Mouse (Mus musculus) lung, embryonic 16.5 days (tissue): ENCODE results near the gene Usp53. TPM values are rescaled to one million over a fixed set of nuclear protein-coding genes. Genes with fewer than 3 reads are reported as not detected.

ENCODE experiments used
- ATAC-seq: fragments of 200-750 bp; cut with Nextera tagmentation; 2 replicates; pipeline ENCODE4 v1.8.0; 2017; ENCODE audit warnings: low read depth, mild to moderate bottlenecking, moderate library complexity
- H3K27ac ChIP-seq: fragments of 300-500 bp; sonication (generic); 2 replicates; pipeline ENCODE4 v1.5.1; 2014; ENCODE audit warnings: mild to moderate bottlenecking, control low read depth, low read length
- H3K27me3 ChIP-seq: fragments of 300-500 bp; sonication (generic); 2 replicates; pipeline ENCODE4 v1.6.1; 2014; ENCODE audit warnings: low read depth, low read length, mixed read lengths; ENCODE audit not compliant: control insufficient read depth, insufficient read depth
- H3K36me3 ChIP-seq: fragments of 300-500 bp; sonication (generic); 2 replicates; pipeline ENCODE4 v1.6.1; 2014; ENCODE audit warnings: low read length; ENCODE audit not compliant: control insufficient read depth, insufficient read depth
- H3K4me1 ChIP-seq: fragments of 300-500 bp; sonication (generic); replicated peaks from 2 replicates; pipeline ENCODE4 v1.6.1; 2014; ENCODE audit warnings: low read length, mixed read lengths; ENCODE audit not compliant: control insufficient read depth, insufficient read depth
- H3K4me2 ChIP-seq: fragments of 300-500 bp; sonication (generic); 2 replicates; pipeline ENCODE4 v1.6.1; 2014; ENCODE audit warnings: low read depth, low read length, control low read depth
- H3K4me3 ChIP-seq: fragments of 300-500 bp; sonication (generic); 2 replicates; pipeline ENCODE4 v1.5.1; 2014; ENCODE audit warnings: mild to moderate bottlenecking, low read length, control low read depth
- H3K9ac ChIP-seq: fragments of 300-500 bp; sonication (generic); 2 replicates; pipeline ENCODE4 v1.6.1; 2014; ENCODE audit warnings: low read length, control low read depth
- H3K9me3 ChIP-seq: fragments of 300-500 bp; sonication (generic); 2 replicates; pipeline ENCODE4 v1.6.1; 2016; ENCODE audit warnings: low read length; ENCODE audit not compliant: control insufficient read depth
- WGBS: fragments of 180-500 bp; shearing (Covaris S2); extraction: QIAGEN DNeasy Blood & Tissue Kit; methylation state at CpG from one replicate; pipeline ENCODE4 v1.1.7; 2014; 5-methylcytosine and 5-hydroxymethylcytosine counted together
- polyA plus RNA-seq: library from polyadenylated mRNA; unstranded; fragments of >200 nt; fragmentation: Nextera tagmentation; extraction: Ambion mirVana; gene quantifications from 2 replicates; pipeline ENCODE4 v1.2.1, GENCODE M21; 2015

Gene Usp53
- polyA plus RNA-seq, result 6.2 and 7.0 TPM in 2 replicates

DNA sequence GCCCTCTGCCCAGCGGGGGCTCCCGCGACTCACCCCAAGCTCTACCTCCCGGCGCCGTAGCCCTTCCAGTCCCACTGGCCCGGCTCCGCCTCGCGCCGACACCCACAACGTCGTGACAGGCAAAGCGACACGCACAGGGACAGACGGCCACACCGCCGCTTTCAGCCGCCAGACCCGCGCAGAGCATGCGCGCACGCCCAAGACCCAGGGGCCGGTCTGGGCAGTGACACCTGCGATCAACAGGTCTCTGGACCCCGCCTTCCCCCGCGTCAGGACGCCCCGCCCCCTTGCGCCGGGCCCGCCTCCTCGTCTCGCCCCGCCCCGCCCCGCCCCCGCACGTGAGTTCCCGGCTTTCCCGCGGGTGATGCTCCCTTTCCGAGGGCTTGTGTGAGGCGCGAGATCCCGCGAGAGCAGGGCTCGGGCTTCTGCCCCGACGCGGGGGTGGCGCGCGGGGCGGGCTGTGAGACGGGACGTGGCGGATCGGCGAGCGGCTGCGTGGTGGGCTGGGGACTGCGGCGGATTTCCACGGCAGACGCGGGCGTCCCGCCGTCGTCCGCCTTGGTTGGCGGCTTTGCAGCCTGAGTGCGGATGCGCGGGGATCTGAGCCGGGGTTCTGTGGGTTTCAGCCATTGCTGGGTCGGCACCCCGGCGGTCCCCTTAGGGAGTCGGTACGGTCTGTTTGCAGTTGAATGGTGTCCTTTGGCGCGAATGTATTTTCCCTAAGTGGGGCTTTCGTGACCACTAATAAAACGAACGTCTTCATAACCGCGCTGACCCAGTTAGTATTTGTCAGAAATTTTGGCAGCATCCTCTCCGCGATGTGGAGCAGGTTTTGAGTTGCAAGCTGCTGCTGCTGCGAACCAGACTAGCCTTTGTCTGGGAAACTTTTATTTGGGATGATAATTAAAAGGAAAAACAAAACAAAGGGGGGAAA lies at the start of gene Usp53:
Gene Usp53, minus strand, starts transcription at position 262 of the 934 bp plus-strand sequence.
- WGBS, result 0% methylated on average over 63 of the region's 94 CpGs
- H3K27ac ChIP-seq, result peak within 1 kb of the TSS; percentile 96
- H3K4me3 ChIP-seq, result peak within 1 kb of the TSS; percentile 94
- H3K9me3 ChIP-seq, result no peaks in the 10 kb centered on the region
- ATAC-seq, result peak; percentile 96
- no peaks in the 10 kb centered on the region for H3K27me3 ChIP-seq
- H3K4me2 ChIP-seq, result peak within 1 kb of the TSS; percentile 72
- H3K36me3 ChIP-seq, result no peaks in the 10 kb centered on the region
- peak within 1 kb of the TSS; percentile 94 for H3K9ac ChIP-seq
- H3K4me1 ChIP-seq, result peaks cover 14% of the 10 kb centered on the region

- Histone ChIP-seq H3K9ac (no peak overlapping the region), H3K27me3 (no peaks in the 10 kb centered on the region), H3K9me3 (no peaks in the 10 kb centered on the region), H3K27ac (no peak overlapping the region), H3K4me2 (no peak overlapping the region), H3K4me1 (no peaks in the 10 kb centered on the region), H3K36me3 (no peaks in the 10 kb centered on the region), H3K4me3 (no peak overlapping the region)
- ATAC-seq, result no peak
- 74% methylated on average over 8 of the region's 8 CpGs for WGBS
These were observed 49.5 kb upstream of the Usp53 start for GRCm38 (mm10) chr3:123033804-123034203.

- Histone ChIP-seq H3K9me3 (no peaks in the 10 kb centered on the region), H3K4me1 (no peaks in the 10 kb centered on the region), H3K36me3 (no peaks in the 10 kb centered on the region), H3K27me3 (no peaks in the 10 kb centered on the region), H3K4me2 (no peak overlapping the region), H3K9ac (no peak overlapping the region), H3K27ac (no peak overlapping the region), H3K4me3 (no peak overlapping the region)
- no peak for ATAC-seq
- WGBS, result 50% methylated on average over 3 of the region's 3 CpGs
These were observed 41.3 kb upstream of the Usp53 start for GRCm38 (mm10) chr3:123025634-123026033.

GRCm38 (mm10) chr3:123024496-123025234 lies 40.4 kb upstream of the Usp53 start:
- no peaks in the 10 kb centered on the region for H3K4me1 ChIP-seq
- H3K9ac ChIP-seq, result no peak overlapping the region
- WGBS, result 75% methylated on average over 9 of the region's 9 CpGs
- H3K27ac ChIP-seq, result no peak overlapping the region
- no peak for ATAC-seq
- no peak overlapping the region for H3K4me2 ChIP-seq
- H3K36me3 ChIP-seq, result no peaks in the 10 kb centered on the region
- no peak overlapping the region for H3K4me3 ChIP-seq
- no peaks in the 10 kb centered on the region for H3K27me3 ChIP-seq
- no peaks in the 10 kb centered on the region for H3K9me3 ChIP-seq

GRCm38 (mm10) chr3:123018792-123019191 lies 34.5 kb upstream of the Usp53 start:
- no peaks in the 10 kb centered on the region for H3K27me3 ChIP-seq
- no peak overlapping the region for H3K27ac ChIP-seq
- H3K36me3 ChIP-seq, result no peaks in the 10 kb centered on the region
- no peak overlapping the region for H3K4me3 ChIP-seq
- H3K4me2 ChIP-seq, result no peak overlapping the region
- H3K4me1 ChIP-seq, result no peaks in the 10 kb centered on the region
- no peaks in the 10 kb centered on the region for H3K9me3 ChIP-seq
- no peak overlapping the region for H3K9ac ChIP-seq
- WGBS, result 76% methylated on average over 2 of the region's 2 CpGs
- no peak for ATAC-seq

- 91% methylated on average over 14 of the region's 14 CpGs for WGBS
- Histone ChIP-seq H3K4me3 (no peak overlapping the region), H3K27me3 (no peaks in the 10 kb centered on the region), H3K27ac (no peak overlapping the region), H3K9me3 (no peaks in the 10 kb centered on the region), H3K9ac (no peak overlapping the region), H3K36me3 (no peaks in the 10 kb centered on the region), H3K4me2 (no peak overlapping the region), H3K4me1 (no peaks in the 10 kb centered on the region)
- ATAC-seq, result no peak
These were observed 29.2 kb upstream of the Usp53 start for GRCm38 (mm10) chr3:123013476-123013875.

DNA sequence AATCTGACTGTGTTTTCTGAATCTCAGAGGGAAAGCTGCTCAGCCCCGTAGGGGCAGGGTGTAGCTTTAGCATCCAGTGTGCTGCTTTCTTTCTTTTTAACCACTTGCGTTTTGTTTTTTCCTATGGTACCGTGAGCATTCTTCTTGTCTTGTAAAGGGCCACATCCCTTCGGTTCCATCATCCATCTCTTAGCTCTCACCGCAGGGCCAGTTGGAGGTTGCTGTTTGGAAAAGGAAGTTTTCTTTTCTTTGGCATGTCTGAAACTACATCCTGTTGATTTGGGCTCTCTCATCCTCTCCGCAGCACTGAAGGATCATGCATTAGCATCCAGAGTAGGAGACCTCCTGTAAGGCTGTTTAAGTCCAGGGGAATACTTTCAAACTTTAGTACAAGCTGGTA lies 25.1 kb upstream of the Usp53 start:
- ATAC-seq, result no peak
- Histone ChIP-seq H3K4me2 (no peak overlapping the region), H3K4me1 (no peaks in the 10 kb centered on the region), H3K9ac (no peak overlapping the region), H3K36me3 (no peaks in the 10 kb centered on the region), H3K9me3 (no peaks in the 10 kb centered on the region), H3K27me3 (no peaks in the 10 kb centered on the region), H3K4me3 (no peak overlapping the region), H3K27ac (no peak overlapping the region)
- WGBS, result 47% methylated on average over 6 of the region's 6 CpGs

DNA sequence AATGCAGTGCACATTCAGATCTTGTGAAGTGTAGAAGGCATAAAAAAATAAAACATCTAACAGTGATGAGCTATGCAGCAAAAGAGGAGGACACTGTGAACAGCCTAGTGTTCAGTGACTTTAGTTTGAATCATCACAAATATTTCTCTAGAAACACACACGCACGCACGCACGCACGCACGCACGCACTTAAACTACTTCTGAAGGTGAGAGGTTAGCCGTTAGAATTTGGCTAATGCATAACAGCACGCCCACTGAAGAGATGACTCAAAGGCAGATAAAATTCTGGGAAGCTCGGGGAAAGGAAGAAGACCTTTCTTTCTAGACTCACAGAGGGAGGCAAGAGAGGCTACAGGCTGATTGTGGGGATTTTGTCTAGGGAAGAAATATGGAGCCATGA lies 23.1 kb upstream of the Usp53 start:
- H3K27ac ChIP-seq, result no peak overlapping the region
- H3K27me3 ChIP-seq, result no peaks in the 10 kb centered on the region
- no peaks in the 10 kb centered on the region for H3K36me3 ChIP-seq
- H3K4me3 ChIP-seq, result no peak overlapping the region
- no peak for ATAC-seq
- H3K9ac ChIP-seq, result no peak overlapping the region
- H3K9me3 ChIP-seq, result no peaks in the 10 kb centered on the region
- no peaks in the 10 kb centered on the region for H3K4me1 ChIP-seq
- 62% methylated on average over 10 of the region's 10 CpGs for WGBS
- no peak overlapping the region for H3K4me2 ChIP-seq

DNA sequence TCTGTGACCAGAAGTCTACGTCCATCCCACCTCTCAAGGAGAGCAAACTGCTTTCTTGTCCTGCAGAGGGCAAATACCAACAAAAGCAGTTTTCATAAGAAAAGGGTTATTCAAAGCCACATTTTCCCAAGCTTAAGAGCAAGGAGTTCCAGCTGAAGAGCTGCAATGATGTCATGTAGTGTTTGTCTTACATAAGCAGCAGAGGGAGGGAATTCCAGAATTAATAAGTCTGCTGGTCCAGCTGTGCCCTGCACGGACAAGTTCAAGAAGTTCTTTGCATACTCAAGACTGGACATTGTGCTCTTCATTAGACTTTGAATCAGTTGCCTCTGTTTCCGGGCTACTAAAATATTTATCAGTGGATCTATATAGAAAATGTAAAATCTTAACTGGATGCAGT lies 16.7 kb upstream of the Usp53 start:
- no peaks in the 10 kb centered on the region for H3K36me3 ChIP-seq
- WGBS, result 37% methylated on average over 3 of the region's 3 CpGs
- H3K27ac ChIP-seq, result no peak overlapping the region
- no peaks in the 10 kb centered on the region for H3K27me3 ChIP-seq
- H3K4me3 ChIP-seq, result no peak overlapping the region
- no peak overlapping the region for H3K9ac ChIP-seq
- ATAC-seq, result no peak
- 0 out of 2 replicates have a peak, but pooled peaks cover 3% of the 10 kb centered on the region for H3K4me1 ChIP-seq
- H3K9me3 ChIP-seq, result no peaks in the 10 kb centered on the region
- H3K4me2 ChIP-seq, result no peak overlapping the region
